Mouse (Mus musculus) stomach, embryonic 14.5 days (tissue): ENCODE measurements at regions not wholly inside any gene's neighbourhood (a gene's known extent, or its start where the extent isn't known, plus 50 kb on each side); places are given as distances from the start of the nearest gene placed in this dataset.

Experiments
- ATAC-seq: fragments of 200-750 bp; cut with Nextera tagmentation; 2 replicates; pipeline ENCODE4 v1.8.0; 2017; ENCODE audit warnings: low read depth, moderate TSS enrichment; ENCODE audit not compliant: insufficient number of reproducible peaks, insufficient read depth, low FRiP score
- H3K27ac ChIP-seq: fragments of 300-500 bp; sonication (generic); 2 replicates; pipeline ENCODE4 v1.5.1; 2014; ENCODE audit warnings: mild to moderate bottlenecking, low read length, moderate library complexity, mixed read lengths
- H3K27me3 ChIP-seq: fragments of 300-500 bp; sonication (generic); 2 replicates; pipeline ENCODE4 v1.6.1; 2014; ENCODE audit warnings: low read length, control low read depth, mixed read lengths; ENCODE audit not compliant: control insufficient read depth, insufficient read depth
- H3K36me3 ChIP-seq: fragments of 300-500 bp; sonication (generic); 2 replicates; pipeline ENCODE4 v1.6.1; 2014; ENCODE audit warnings: mild to moderate bottlenecking, control low read depth, low read length, moderate library complexity, mixed read lengths; ENCODE audit not compliant: control insufficient read depth, insufficient read depth
- H3K4me1 ChIP-seq: fragments of 300-500 bp; sonication (generic); 2 replicates; pipeline ENCODE4 v1.6.1; 2014; ENCODE audit warnings: low read length, control low read depth, mixed read lengths; ENCODE audit not compliant: control insufficient read depth, insufficient read depth
- H3K4me2 ChIP-seq: fragments of 300-500 bp; sonication (generic); replicated peaks from 2 replicates; pipeline ENCODE4 v1.6.1; 2014; ENCODE audit warnings: low read depth, low read length, control low read depth
- H3K4me3 ChIP-seq: fragments of 300-500 bp; sonication (generic); 2 replicates; pipeline ENCODE4 v1.5.1; 2014; ENCODE audit warnings: low read depth, low read length, control low read depth
- H3K9ac ChIP-seq: fragments of 300-500 bp; sonication (generic); replicated peaks from 2 replicates; pipeline ENCODE4 v1.6.1; 2014; ENCODE audit warnings: low read depth, mild to moderate bottlenecking, control low read depth, low read length, moderate library complexity, mixed read lengths
- H3K9me3 ChIP-seq: fragments of 300-500 bp; sonication (generic); 2 replicates; pipeline ENCODE4 v1.6.1; 2016; ENCODE audit warnings: low read depth, low read length, control low read depth; ENCODE audit not compliant: control insufficient read depth
- WGBS: fragments of 180-500 bp; shearing (Covaris S2); extraction: QIAGEN DNeasy Blood & Tissue Kit; methylation state at CpG from one replicate; pipeline ENCODE4 v1.1.7; 2014; 5-methylcytosine and 5-hydroxymethylcytosine counted together

- ATAC-seq: no peak
- 77% methylated on average over 4 of the region's 4 CpGs for WGBS
- H3K36me3 ChIP-seq: no peaks in the 10 kb centered on the region
- no peak overlapping the region for H3K4me3 ChIP-seq
- no peak overlapping the region for H3K4me2 ChIP-seq
- H3K9me3 ChIP-seq: no peaks in the 10 kb centered on the region
- H3K4me1 ChIP-seq: no peaks in the 10 kb centered on the region
- H3K27ac ChIP-seq: no peak overlapping the region
- no peaks in the 10 kb centered on the region for H3K27me3 ChIP-seq
- no peak overlapping the region for H3K9ac ChIP-seq
Measured at GRCm38 (mm10) chr17:75917020-75917419, 365.3 kb upstream of the Fam98a start.

- no peak overlapping the region for H3K27ac ChIP-seq
- WGBS: 70% methylated on average over 2 of the region's 2 CpGs
Measured at GRCm38 (mm10) chr17:75916590-75916989, 364.8 kb upstream of the Fam98a start.

GRCm38 (mm10) chr17:75915256-75915655 is 363.5 kb upstream of the Fam98a start:
- Histone ChIP-seq H3K9ac (no peak overlapping the region), H3K27ac (no peak overlapping the region), H3K4me1 (no peaks in the 10 kb centered on the region), H3K27me3 (no peaks in the 10 kb centered on the region), H3K9me3 (no peaks in the 10 kb centered on the region), H3K4me2 (no peak overlapping the region), H3K36me3 (no peaks in the 10 kb centered on the region), H3K4me3 (no peak overlapping the region)
- 89% methylated on average over 1 of the region's 1 CpGs for WGBS
- ATAC-seq: no peak

More at GRCm38 (mm10) chr17:75916590-75916989, 364.8 kb upstream of the Fam98a start:
- no peak for ATAC-seq
- Histone ChIP-seq H3K4me1 (no peaks in the 10 kb centered on the region), H3K9me3 (no peaks in the 10 kb centered on the region), H3K4me2 (no peak overlapping the region), H3K27me3 (no peaks in the 10 kb centered on the region), H3K9ac (no peak overlapping the region), H3K36me3 (no peaks in the 10 kb centered on the region), H3K4me3 (no peak overlapping the region)

- Histone ChIP-seq H3K9ac (no peak overlapping the region), H3K4me2 (no peak overlapping the region), H3K4me1 (no peaks in the 10 kb centered on the region), H3K27ac (no peak overlapping the region), H3K27me3 (no peaks in the 10 kb centered on the region), H3K36me3 (no peaks in the 10 kb centered on the region), H3K9me3 (no peaks in the 10 kb centered on the region), H3K4me3 (no peak overlapping the region)
- ATAC-seq: no peak
- WGBS: 84% methylated on average over 3 of the region's 3 CpGs
Measured at GRCm38 (mm10) chr17:75907085-75907484, 355.3 kb upstream of the Fam98a start.

- H3K36me3 ChIP-seq: no peaks in the 10 kb centered on the region
- WGBS: 74% methylated on average over 3 of the region's 3 CpGs
- H3K4me3 ChIP-seq: no peak overlapping the region
- ATAC-seq: no peak
- H3K4me2 ChIP-seq: no peak overlapping the region
- H3K9me3 ChIP-seq: no peaks in the 10 kb centered on the region
- H3K27me3 ChIP-seq: no peaks in the 10 kb centered on the region
- no peak overlapping the region for H3K9ac ChIP-seq
- no peaks in the 10 kb centered on the region for H3K4me1 ChIP-seq
- no peak overlapping the region for H3K27ac ChIP-seq
Measured at GRCm38 (mm10) chr17:75906643-75907042, 354.9 kb upstream of the Fam98a start.

GRCm38 (mm10) chr17:75895436-75895835 is 343.7 kb upstream of the Fam98a start:
- ATAC-seq: no peak
- WGBS: 72% methylated on average over 6 of the region's 6 CpGs
- H3K27ac ChIP-seq: no peak overlapping the region

GRCm38 (mm10) chr17:75894934-75895333 is 343.2 kb upstream of the Fam98a start:
- H3K4me3 ChIP-seq: no peak overlapping the region
- no peak overlapping the region for H3K9ac ChIP-seq
- no peaks in the 10 kb centered on the region for H3K4me1 ChIP-seq
- no peak overlapping the region for H3K4me2 ChIP-seq
- WGBS: 72% methylated on average over 4 of the region's 4 CpGs
- no peaks in the 10 kb centered on the region for H3K36me3 ChIP-seq
- H3K27ac ChIP-seq: no peak overlapping the region
- H3K9me3 ChIP-seq: no peaks in the 10 kb centered on the region
- no peaks in the 10 kb centered on the region for H3K27me3 ChIP-seq
- no peak for ATAC-seq

More at GRCm38 (mm10) chr17:75895436-75895835, 343.7 kb upstream of the Fam98a start:
- Histone ChIP-seq H3K36me3 (no peaks in the 10 kb centered on the region), H3K4me3 (no peak overlapping the region), H3K27me3 (no peaks in the 10 kb centered on the region), H3K4me1 (no peaks in the 10 kb centered on the region), H3K4me2 (no peak overlapping the region), H3K9me3 (no peaks in the 10 kb centered on the region), H3K9ac (no peak overlapping the region)

- no peak overlapping the region for H3K4me3 ChIP-seq
- H3K27me3 ChIP-seq: no peaks in the 10 kb centered on the region
- no peak for ATAC-seq
- no peak overlapping the region for H3K27ac ChIP-seq
- no peaks in the 10 kb centered on the region for H3K9me3 ChIP-seq
- no peaks in the 10 kb centered on the region for H3K4me1 ChIP-seq
- 67% methylated on average over 1 of the region's 1 CpGs for WGBS
- H3K36me3 ChIP-seq: no peaks in the 10 kb centered on the region
- no peak overlapping the region for H3K4me2 ChIP-seq
- H3K9ac ChIP-seq: no peak overlapping the region
Measured at GRCm38 (mm10) chr17:75893559-75893958, 341.8 kb upstream of the Fam98a start.

- no peak for ATAC-seq
- Histone ChIP-seq H3K9ac (no peak overlapping the region), H3K4me1 (no peaks in the 10 kb centered on the region), H3K27me3 (no peaks in the 10 kb centered on the region), H3K4me2 (no peak overlapping the region), H3K9me3 (no peaks in the 10 kb centered on the region), H3K36me3 (no peaks in the 10 kb centered on the region), H3K4me3 (no peak overlapping the region), H3K27ac (no peak overlapping the region)
- 47% methylated on average over 4 of the region's 4 CpGs for WGBS
Measured at GRCm38 (mm10) chr17:75892156-75892555, 340.4 kb upstream of the Fam98a start.
